Mouse (Mus musculus): ENCODE measurements around the gene 1700013G24Rik. TPM values are rescaled to one million over a fixed set of nuclear protein-coding genes. Genes with fewer than 3 reads are reported as not detected.

Gene 1700013G24Rik
- polyA plus RNA-seq, 1 experiment from 2014 or later, result not detected

DNA sequence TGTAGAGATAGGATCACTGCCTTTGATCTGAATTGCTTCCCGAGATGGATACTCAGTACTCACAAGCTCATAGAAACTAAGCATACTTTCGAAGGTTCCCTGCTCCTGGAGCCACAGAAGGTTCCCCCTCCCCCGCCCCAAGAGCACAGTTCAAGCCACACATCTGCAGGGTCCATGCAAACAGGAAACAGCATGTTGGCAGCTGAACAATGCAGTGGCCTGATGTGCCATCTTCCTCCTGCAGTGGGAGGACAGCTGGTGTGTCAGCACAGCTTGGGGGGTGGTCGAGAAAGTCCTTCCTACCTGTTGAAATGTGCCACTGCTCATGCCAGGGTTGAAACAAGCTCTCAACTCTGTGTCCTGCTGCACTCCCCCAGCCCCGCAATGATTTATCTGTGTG lies 5.8 kb downstream of the 1700013G24Rik start:
- H3K27ac ChIP-seq, result no peak overlapping the region
- H3K4me3 ChIP-seq, result no peak overlapping the region
- H3K36me3 ChIP-seq, result no peaks in the 10 kb centered on the region
- no peak overlapping the region for H3K9ac ChIP-seq
- H3K4me1 ChIP-seq, result peaks cover 31% of the 10 kb centered on the region
- H3K9me3 ChIP-seq (replicated peaks), result no peaks in the 10 kb centered on the region
- H3K27me3 ChIP-seq (replicated peaks), result no peaks in the 10 kb centered on the region
- H3K4me2 ChIP-seq, result no peak overlapping the region
- WGBS (ENCODE audit: insufficient replicate concordance), result 24% methylated on average over 5 of the region's 5 CpGs
- ATAC-seq, result no peak

DNA sequence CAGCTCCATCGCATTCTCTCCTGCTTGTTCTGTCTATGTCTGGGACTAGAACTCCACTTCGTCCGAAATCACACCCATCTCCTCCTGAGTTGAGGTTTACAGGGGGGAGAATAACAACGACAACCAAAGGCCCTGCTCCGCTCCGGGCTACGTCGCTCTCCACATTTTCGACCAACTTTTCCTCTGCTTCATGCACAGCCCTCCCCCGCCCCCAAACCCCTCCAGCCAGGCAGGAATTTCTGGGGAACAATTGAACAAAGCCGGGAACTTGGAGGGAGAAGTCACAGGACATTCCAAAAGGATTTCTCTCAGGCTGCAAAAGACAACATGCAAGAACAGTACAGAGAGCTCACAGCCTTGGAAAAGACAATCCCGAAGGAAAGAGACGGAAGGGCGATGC lies 7.6 kb downstream of the 1700013G24Rik start:
- Histone ChIP-seq H3K9ac (no peak overlapping the region), H3K4me3 (no peak overlapping the region), H3K4me1 (peaks cover 31% of the 10 kb centered on the region), H3K36me3 (no peaks in the 10 kb centered on the region), H3K4me2 (no peak overlapping the region), H3K9me3 (replicated peaks) (no peaks in the 10 kb centered on the region), H3K27ac (no peak overlapping the region), H3K27me3 (replicated peaks) (no peaks in the 10 kb centered on the region)
- 73% methylated on average over 14 of the region's 14 CpGs for WGBS (ENCODE audit: insufficient replicate concordance)
- no peak for ATAC-seq

DNA sequence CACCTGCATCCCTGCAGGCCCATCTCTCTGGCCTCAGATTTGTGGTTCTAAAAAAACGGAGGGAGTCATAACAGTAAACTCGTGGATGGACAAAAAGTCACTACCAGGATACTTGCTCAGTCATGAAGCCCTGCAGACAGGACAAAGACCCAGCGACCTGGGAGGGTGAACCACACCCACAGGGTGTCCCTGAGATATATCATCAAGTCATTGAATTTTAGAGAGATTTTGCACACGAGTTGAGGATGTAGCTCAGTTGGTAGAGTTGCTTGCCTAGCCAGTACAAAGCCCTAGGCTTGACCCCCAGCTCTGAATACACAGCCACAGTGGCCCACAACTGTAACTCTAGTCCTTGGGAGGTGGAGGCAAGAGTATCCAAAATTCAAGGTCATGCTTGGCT lies 8.1 kb downstream of the 1700013G24Rik start:
- no peak for ATAC-seq
- no peak overlapping the region for H3K9ac ChIP-seq
- no peaks in the 10 kb centered on the region for H3K9me3 ChIP-seq (replicated peaks)
- H3K4me3 ChIP-seq, result no peak overlapping the region
- 49% methylated on average over 4 of the region's 4 CpGs for WGBS (ENCODE audit: insufficient replicate concordance)
- no peak overlapping the region for H3K27ac ChIP-seq
- no peaks in the 10 kb centered on the region for H3K36me3 ChIP-seq
- H3K27me3 ChIP-seq (replicated peaks), result no peaks in the 10 kb centered on the region
- H3K4me1 ChIP-seq, result peaks cover 35% of the 10 kb centered on the region
- no peak overlapping the region for H3K4me2 ChIP-seq

DNA sequence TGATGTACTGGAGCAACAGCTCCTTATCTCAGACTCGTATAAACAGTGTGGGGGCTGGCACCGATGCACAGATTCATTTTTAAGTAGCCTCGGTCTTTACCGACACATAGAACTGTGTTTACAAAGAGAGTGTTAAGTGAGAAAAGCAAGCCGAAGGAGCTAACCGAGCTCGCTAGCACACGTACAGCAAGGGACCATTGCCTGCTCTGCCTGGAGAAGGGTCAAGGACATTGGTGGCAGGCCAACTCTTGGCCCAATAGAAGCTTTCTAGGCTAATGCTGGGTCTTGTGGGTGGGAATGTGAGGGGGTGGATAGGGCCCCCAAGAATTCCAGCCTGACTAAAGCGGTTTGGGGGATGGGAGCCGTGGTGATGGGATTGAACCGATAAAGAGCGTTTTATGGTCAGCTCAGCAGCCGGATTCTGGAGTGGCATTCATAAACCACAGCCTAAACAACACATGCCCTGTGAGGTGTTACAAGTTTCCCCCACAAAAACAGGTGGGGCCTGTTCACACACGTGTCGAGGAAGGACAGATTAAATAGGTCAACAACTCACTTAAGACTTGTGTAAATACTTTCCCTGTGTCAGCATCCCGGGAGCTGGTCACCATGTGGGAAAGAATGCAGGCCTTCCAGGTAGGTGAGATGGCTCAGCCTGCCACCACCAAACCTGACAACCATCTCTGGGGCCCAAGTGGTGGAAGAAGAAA lies 9.1 kb downstream of the 1700013G24Rik start:
- ATAC-seq, result no peak
- Histone ChIP-seq H3K9ac (no peak overlapping the region), H3K4me2 (no peak overlapping the region), H3K27ac (no peak overlapping the region), H3K4me3 (no peak overlapping the region), H3K27me3 (replicated peaks) (0 out of 2 replicates have a peak, but pooled peaks cover 4% of the 10 kb centered on the region), H3K36me3 (no peaks in the 10 kb centered on the region), H3K4me1 (peaks cover 32% of the 10 kb centered on the region), H3K9me3 (replicated peaks) (no peaks in the 10 kb centered on the region)
- 69% methylated on average over 16 of the region's 16 CpGs for WGBS (ENCODE audit: insufficient replicate concordance)

DNA sequence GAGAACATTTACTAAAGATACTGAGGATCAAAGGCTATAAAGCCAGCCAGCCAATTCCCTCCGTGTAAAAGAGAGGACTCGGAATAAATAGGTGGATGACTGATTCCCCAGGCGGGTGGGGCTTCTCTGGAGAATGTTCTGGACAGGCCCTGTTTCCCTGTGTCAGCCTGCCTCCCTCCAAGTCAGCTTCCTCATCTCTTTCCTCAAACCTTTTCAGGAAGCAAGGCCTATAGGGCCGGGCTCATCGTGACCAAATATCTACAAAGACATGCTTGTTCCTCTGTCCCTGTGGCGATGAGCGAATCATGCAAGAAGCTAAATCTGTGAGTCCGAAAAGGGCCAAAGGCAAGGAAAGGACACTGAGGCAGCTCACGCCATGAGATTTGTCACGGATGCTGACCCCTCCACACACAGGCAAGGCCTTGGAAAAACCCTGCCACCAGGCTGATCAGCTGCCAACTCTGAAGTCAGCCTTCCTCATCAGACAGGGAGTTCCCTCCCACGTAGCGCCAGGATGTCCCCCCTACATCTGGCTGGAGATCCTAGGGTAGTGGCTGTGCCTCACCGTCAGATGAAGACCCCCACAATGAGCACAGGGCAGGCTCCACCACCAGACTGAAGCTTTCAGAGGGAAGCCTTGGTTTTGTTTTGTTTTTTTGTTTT lies 12.2 kb downstream of the 1700013G24Rik start:
- Histone ChIP-seq H3K4me1 (peaks cover 44% of the 10 kb centered on the region), H3K9me3 (replicated peaks) (no peaks in the 10 kb centered on the region), H3K27ac (no peak overlapping the region), H3K9ac (no peak overlapping the region), H3K27me3 (replicated peaks) (peaks cover 22% of the 10 kb centered on the region), H3K4me2 (no peak overlapping the region), H3K36me3 (no peaks in the 10 kb centered on the region), H3K4me3 (no peak overlapping the region)
- 55% methylated on average over 13 of the region's 13 CpGs for WGBS (ENCODE audit: insufficient replicate concordance)
- no peak for ATAC-seq

DNA sequence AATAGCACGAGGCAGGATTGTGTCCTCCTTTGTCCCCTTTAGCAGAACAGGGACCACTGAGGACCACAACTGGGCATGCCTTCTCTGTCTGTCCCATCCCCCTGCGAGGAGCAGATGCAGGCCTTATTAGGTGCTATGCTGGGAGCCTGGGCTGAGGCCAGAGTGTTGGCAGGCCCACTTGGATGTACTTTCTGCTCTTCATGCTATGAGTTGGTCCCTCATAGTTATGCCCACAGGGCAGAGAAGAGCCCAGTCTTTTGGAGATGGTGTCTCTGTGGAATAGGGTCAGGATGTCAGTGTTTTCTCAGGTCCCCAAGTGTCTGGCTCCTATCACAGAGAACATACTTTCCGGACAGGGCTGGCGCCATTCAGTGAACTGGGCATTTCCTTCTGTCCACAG lies 13.9 kb downstream of the 1700013G24Rik start:
- WGBS (ENCODE audit: insufficient replicate concordance), result 64% methylated on average over 4 of the region's 4 CpGs
- Histone ChIP-seq H3K4me1 (peaks cover 51% of the 10 kb centered on the region), H3K9me3 (replicated peaks) (no peaks in the 10 kb centered on the region), H3K36me3 (no peaks in the 10 kb centered on the region), H3K4me3 (no peak overlapping the region), H3K27me3 (replicated peaks) (peaks cover 33% of the 10 kb centered on the region), H3K4me2 (no peak overlapping the region), H3K9ac (no peak overlapping the region), H3K27ac (no peak overlapping the region)
- ATAC-seq, result no peak

DNA sequence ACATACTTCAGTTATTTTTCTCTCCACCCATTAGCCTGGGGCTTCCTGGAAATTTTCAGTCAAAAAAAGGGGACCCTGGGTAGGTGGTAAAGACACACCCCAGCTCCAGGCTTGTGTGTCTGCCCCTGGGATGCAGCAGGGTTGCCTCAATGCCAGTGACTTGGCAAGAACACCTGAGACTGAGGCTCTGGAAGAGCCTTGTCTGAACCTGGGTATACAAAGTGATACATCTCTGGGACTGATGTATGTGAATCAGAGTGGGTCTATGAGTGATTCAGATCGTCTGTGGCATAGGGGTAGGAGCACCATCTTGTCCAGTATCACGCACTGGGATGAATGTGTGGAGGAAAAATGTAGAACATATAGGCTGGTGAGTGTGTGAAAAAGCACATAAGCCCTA lies 14.4 kb downstream of the 1700013G24Rik start:
- Histone ChIP-seq H3K36me3 (no peaks in the 10 kb centered on the region), H3K9ac (no peak overlapping the region), H3K4me1 (peaks cover 54% of the 10 kb centered on the region), H3K27ac (no peak overlapping the region), H3K4me2 (peak overlapping the region; percentile 80; the same call in 1 of the 2 replicates), H3K9me3 (replicated peaks) (no peaks in the 10 kb centered on the region), H3K27me3 (replicated peaks) (peaks cover 33% of the 10 kb centered on the region), H3K4me3 (no peak overlapping the region)
- ATAC-seq, result no peak
- 81% methylated on average over 2 of the region's 2 CpGs for WGBS (ENCODE audit: insufficient replicate concordance)

DNA sequence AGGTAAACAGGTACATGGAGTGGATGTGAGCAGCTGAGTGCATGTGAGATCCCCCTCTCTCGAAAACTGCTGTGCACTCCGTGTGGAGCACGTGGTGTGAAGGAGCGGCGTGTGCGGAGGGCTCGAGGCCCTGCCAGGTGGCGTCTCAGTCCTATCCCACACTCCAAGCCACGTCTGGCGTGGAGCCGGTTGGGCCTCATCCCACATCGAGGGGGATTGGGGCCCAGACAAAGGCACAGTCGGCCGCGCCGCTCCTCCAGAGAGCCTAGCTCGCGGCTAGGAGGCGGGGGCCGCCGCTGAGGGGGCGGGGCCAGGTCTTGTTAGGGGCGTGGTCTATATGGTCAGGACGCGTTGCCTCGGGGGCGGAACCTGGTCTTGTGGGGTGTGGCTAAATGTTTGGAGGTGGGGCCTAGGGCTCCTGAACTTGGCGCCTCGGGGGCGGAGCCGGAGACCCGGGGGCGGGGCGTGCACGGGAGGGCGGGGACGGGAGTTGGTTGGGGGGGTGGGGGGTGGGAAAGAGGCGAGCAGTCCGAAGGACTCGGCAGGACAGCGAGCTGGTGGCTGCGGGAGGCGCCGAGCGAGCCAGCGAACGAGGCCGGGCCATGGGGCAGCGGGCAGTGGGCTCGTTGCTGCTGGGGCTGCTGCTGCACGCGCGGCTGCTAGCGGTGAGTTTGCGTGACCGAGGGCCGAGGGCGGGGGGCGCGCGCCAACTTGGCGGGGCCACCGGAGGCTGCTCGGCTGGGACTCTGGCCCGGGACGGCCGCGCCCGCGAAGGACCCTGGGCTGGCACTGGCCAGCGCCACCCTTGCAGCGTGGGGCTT lies 15.4 kb downstream of the 1700013G24Rik start, which contains the start of gene Hspg2:
Hspg2 (plus strand) TSS at position 510 of the 821 bp plus-strand sequence.
- WGBS (ENCODE audit: insufficient replicate concordance), result 2% methylated on average over 71 of the region's 72 CpGs
- Histone ChIP-seq H3K4me2 (peak within 1 kb of the TSS; percentile 80), H3K27ac (peak within 1 kb of the TSS; percentile 43; the same call in 1 of the 2 replicates), H3K4me1 (peaks cover 61% of the 10 kb centered on the region), H3K9me3 (replicated peaks) (no peaks in the 10 kb centered on the region), H3K4me3 (peak within 1 kb of the TSS; percentile 61), H3K9ac (peak within 1 kb of the TSS; percentile 66), H3K36me3 (no peaks in the 10 kb centered on the region), H3K27me3 (replicated peaks) (peaks cover 36% of the 10 kb centered on the region)
- peak; percentile 83 for ATAC-seq

DNA sequence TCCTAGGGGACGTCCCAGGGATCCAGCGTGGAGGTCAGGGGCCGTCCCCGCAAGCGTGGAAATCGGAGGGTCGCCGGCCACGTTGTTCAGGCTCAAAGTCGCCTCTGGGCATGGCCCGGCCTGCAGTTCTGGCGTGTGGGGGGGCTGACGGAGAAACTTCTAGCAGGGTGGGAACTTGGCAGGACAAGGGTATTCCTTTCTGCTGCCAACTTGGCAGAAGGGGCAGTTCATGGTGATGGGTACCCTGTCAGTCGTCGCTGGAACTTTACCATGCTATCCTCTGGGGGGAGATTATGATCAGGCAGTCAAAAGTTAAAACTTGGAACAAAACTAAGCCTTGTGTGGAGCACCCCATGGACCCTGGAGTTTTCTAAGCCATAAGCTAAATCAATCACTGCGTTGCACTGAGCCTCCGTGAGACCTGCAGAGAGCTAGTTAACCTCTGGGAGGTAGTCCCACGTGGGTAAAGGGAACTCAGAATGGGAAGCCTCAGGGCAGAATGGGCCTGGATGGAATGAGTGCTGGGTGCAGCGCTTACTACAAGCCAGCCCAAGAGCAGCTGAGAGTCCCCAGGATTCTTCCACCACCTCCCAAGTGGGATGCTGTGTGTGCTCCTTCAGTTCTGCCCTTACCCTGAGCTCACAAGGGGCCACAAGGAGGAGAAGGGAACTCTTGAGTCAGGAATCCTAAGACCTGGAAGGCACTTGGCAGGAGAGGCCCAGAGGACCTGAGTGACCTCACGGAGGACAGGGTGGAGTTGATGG lies 16.2 kb downstream of the 1700013G24Rik start:
- H3K27ac ChIP-seq, result no peak overlapping the region; the same call in 1 of the 2 replicates
- peak overlapping the region; percentile 66 for H3K9ac ChIP-seq
- no peaks in the 10 kb centered on the region for H3K36me3 ChIP-seq
- H3K4me1 ChIP-seq, result peaks cover 69% of the 10 kb centered on the region
- 9% methylated on average over 20 of the region's 20 CpGs for WGBS (ENCODE audit: insufficient replicate concordance)
- H3K9me3 ChIP-seq (replicated peaks), result no peaks in the 10 kb centered on the region
- no peak for ATAC-seq
- H3K4me2 ChIP-seq, result peak overlapping the region; percentile 80
- peaks cover 44% of the 10 kb centered on the region for H3K27me3 ChIP-seq (replicated peaks)
- H3K4me3 ChIP-seq, result peak overlapping the region; percentile 61

DNA sequence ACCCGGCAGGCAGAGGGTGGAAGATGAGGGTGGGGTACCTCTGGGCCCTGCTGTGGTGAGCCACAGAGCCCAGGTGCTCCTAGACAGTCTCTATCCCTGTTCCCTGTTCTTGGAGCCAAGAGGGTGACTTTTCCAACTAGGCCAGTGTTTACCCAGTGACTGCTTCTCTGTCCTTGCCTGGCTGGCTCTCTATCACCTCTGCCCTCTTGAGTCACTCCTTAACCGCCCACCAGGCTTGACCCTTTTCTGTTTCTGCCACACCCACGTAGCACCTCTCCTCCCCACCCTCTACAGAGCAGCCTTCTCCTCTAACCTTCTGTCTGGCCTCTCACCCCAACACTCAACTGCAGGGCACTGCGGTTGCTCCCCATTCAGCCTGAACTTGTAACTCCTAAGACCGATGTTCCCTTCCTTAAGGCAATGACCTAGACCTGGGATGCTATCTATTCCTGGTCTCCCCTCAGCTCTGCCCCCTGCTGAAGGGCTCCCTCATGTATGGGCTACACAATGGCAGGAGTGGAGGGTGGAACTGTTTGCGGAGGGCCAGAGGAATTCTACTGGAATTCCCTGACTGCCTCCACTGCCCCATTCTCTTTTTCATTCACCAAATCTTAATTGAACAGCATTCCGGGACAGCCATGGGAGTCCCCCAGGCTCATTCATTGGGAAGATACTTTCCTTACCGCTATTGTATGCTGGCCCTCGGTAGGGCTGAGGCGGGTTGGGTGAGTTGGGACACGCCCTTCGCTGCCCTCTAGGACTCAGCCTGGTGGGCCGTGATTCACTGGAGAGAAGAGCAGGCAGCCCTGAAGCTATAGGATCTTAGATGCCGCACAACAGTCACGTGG lies 17.0 kb downstream of the 1700013G24Rik start:
- Histone ChIP-seq H3K4me3 (peak overlapping the region; percentile 61), H3K36me3 (no peaks in the 10 kb centered on the region), H3K9ac (0 out of 2 replicates have a peak overlapping the region, but pooled peaks have one; percentile 66), H3K27ac (0 out of 2 replicates have a peak overlapping the region, but pooled peaks have one; percentile 38), H3K27me3 (replicated peaks) (peaks cover 44% of the 10 kb centered on the region), H3K4me1 (peaks cover 76% of the 10 kb centered on the region), H3K4me2 (peak overlapping the region; percentile 80), H3K9me3 (replicated peaks) (no peaks in the 10 kb centered on the region)
- 34% methylated on average over 15 of the region's 15 CpGs for WGBS (ENCODE audit: insufficient replicate concordance)
- no peak for ATAC-seq

Measured in liver, embryonic 12.5 days (tissue).